Mouse (Mus musculus): ENCODE results near the gene 1700037C18Rik. TPM values are rescaled to one million over a fixed set of nuclear protein-coding genes. Genes with fewer than 3 reads are reported as not detected.
"Not testable (repeated sequence)": the region's sequence is repeated elsewhere in the genome, so short reads cannot be mapped to it uniquely, and the experiment has no call there.

Gene 1700037C18Rik
- total RNA-seq, 2 experiments from 2014 or later, result not detected

DNA sequence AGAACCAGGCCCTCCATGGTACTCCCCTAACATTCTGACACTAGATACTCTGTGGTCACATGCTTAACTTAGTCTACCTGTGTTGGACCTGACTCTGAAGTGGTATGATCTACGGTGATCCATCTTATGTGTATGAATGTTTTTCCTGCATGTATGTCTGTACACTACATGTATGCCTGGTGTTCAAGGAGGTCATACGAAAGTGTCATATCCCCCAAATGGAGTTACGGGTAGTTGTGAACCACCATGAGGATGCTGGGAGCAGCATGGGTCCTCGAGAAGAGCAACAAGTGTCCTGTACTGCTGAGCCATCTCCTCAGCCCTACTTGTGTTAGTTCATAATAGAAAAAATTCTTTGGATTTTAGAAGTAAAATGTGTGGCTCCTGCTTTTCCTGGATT, 32.1 kb downstream of the 1700037C18Rik start:
- ATAC-seq (replicated peaks; ENCODE audit: low FRiP score, poor library complexity, severe bottlenecking), result no peak

DNA sequence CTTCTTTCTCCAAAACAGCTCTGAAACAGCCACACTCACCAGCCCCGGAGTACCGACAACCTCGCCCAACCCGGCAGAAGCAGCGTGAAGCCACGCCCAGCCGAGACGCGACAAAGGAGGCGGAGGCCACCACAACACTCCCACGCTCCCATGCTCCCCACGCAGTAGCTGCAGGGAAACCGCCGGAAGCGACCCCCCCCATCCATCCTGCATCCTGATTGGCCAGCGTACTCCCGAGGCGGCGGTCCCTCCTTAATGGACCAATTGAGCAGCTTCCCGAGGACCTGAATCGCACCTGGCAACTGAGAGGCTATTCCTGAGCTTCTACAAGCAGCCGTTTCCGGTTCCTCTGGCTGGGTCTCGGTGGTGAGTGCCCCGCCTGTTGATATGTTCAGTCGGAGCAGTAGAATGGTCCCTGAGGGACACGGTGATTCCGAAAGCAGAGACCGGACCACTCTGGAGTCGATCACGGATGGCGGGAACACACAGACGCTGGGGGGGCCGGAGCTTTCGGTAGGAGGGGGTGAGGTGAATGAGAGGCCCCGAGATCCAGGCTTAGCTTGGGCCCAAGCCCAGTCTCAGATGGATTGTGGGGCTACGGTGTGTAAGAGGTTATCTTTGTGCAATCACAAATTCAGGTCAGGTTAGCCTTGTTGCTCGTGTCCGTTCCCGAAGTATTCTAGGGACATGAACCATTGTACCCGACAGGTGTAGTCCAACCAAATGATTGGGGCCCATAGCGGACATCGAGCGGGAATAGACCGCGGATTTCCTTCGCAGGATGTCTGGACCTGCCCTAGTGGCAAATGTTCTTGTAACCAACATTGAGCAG, 36.1 kb downstream of the 1700037C18Rik start, which contains the start of gene Naa60:
Gene Naa60, plus strand, starts transcription at position 160 of the 832 bp plus-strand sequence.
- ATAC-seq (replicated peaks; ENCODE audit: low FRiP score, poor library complexity, severe bottlenecking), result peak; percentile 100

DNA sequence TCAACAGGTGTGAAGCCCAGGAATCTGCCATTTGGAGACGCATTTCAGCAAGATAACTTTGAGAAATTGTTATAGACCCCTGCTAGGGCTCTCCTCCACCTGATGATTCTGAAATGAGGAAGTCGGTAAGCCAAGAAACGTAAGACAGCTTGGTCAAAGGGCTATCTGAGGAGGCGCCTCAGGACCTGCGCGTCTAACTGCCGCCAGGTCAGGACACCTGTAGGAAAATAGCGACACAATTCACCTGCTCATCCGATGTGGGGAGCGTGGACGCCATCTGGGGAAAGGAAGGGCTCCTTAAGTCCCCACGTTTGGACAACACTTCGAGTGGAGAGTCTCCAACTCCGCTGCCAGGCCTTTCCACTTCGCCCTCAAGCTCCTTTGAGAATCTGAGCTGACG, 36.7 kb downstream of the 1700037C18Rik start:
- peak; percentile 65 for ATAC-seq (replicated peaks; ENCODE audit: low FRiP score, poor library complexity, severe bottlenecking)

DNA sequence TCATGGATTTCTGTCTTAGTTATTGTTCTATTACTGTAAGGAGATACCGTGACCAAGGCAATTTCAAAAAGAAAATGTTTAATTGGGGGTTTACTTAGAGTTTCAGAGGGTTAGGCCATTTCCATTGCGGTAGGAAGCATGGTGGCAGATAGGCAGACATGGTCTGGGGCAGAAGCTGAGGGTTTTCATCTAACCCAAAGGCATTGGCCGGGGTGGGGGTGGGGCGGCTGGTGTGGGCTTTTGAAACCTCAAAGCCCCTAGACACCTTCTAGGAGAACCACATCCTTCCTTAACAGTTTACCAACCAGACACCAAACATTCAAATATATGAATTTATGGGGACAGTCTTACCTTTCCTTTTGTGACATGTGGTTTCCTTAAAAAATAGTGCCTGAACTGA, 49.2 kb downstream of the 1700037C18Rik start:
- ATAC-seq (replicated peaks; ENCODE audit: low FRiP score, poor library complexity, severe bottlenecking), result no peak

DNA sequence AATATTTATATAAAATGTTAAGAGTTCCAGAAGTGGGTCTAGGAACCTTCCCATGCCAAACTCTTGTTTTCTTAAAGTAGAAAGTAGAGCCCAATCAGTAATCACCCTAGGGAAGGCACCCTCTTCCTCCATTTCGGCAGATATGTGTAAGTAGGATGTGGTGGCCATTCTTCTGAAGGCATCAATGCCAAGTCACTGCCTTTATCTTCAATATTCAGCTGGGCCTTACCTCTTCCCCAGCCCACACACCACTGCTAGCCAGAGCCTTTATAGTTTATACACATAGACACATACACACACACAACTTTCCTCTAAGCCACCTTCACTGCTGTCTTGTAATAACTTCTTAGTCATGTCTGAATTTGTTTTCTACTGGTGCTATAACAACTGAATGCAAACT, 52.7 kb downstream of the 1700037C18Rik start:
- ATAC-seq (replicated peaks; ENCODE audit: low FRiP score, poor library complexity, severe bottlenecking), result no peak

DNA sequence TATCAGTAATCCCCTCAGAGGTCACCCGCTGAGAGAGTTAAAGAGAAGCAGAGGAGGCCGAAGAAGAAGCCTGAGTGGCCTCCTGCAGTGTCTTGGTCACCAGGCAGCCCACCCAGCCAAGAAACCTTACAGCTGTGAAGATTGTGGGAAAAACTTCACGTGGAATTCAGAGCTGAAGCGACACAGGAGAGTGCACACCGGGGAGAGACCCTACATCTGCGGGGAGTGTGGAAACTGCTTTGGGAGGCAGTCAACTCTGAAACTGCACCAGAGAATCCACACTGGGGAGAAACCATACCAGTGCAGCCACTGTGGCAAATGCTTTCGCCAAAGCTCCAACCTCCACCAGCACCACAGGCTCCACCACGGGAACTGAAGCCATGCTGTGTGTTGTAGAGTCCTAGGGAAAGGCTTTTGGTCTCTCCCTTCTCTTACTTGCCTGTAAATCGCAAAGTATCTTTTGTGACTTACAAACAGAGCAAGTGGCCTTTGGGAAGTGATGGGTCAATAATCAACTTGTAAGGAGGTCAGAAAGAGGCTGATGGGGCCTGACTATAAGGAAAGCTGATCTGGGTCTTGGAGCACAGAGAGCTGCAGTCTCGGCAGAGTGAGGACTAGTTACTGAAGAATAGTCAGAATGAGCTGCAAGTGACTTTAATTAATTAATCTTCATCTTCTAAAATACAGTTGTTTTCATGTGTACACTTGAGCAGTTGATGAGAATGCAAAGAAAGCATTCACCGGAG, 53.9 kb downstream of the 1700037C18Rik start:
- ATAC-seq (replicated peaks; ENCODE audit: low FRiP score, poor library complexity, severe bottlenecking), result no peak

DNA sequence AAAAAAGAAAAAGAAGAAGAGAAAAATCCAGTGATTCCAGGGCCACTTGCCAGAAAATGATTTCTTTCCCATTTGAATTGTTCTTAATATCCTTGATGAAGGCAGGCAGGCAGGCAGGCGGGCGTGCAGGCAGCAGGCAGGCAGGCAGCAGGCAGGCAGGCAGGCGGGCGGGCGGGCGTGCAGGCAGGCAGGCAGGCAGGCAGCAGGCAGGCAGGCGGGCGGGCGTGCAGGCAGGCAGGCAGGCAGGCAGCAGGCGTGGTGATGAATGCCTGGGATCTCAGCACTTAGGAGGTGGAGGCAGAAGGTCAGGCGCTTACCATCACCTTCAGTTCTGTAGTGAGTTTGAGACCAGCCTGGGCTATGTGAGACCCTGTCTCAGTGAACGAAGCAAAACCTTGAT, 55.9 kb downstream of the 1700037C18Rik start:
- no peak for ATAC-seq (replicated peaks; ENCODE audit: low FRiP score, poor library complexity, severe bottlenecking)

DNA sequence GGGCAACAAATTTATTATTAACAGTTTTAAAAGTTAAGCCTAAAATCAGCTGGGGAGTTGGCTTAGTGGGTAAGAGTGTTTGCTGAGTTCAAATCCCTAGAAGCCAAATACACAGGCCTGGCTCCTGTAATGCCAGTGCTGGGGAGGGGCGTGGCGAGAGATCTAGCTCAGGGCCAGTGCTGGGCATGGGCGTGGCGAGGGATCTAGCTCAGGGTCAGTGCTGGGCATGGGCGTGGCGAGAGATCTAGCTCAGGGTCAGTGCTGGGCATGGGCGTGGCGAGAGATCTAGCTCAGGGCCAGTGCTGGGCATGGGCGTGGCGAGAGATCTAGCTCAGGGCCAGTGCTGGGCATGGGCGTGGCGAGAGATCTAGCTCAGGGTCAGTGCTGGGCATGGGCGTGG, 57.2 kb downstream of the 1700037C18Rik start:
- ATAC-seq (replicated peaks; ENCODE audit: low FRiP score, poor library complexity, severe bottlenecking), result not testable (repeated sequence)

DNA sequence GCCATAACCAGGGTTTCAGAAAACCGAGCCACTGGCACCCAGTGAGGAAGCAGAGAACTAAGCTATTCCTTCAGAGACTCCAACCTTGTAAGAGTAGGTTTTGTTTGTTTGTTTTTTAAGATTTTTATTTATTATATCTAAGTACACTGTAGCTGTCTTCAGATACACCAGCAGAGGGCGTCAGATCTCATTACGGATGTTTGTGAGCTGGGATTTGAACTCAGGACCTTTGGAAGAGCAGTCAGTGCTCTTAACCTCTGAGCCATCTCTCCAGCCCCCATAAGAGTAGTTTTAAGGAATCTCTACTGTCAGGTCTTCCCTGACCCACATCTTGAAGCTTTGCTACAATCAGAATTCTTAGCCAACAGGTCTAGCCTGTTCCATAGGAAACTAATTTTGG, 60.1 kb downstream of the 1700037C18Rik start:
- no peak for ATAC-seq (replicated peaks; ENCODE audit: low FRiP score, poor library complexity, severe bottlenecking)

DNA sequence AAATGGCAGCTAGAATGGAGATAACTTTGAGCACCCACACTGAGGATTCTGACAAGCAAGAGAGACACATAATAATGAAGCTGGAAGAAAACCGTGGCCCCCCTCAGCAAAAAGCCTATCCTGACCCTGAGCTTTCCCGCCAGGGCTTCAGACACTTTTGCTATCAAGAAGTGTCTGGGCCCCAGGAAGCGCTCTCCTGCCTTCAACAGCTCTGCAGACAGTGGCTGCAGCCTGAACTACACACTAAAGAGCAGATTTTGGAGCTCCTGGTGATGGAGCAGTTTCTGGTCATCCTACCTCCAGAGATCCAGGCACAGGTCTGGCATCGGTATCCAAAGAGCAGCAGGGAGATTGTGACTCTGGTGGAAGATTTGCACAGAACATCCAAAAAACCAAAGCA, 60.6 kb downstream of the 1700037C18Rik start:
- ATAC-seq (replicated peaks; ENCODE audit: low FRiP score, poor library complexity, severe bottlenecking), result no peak

DNA sequence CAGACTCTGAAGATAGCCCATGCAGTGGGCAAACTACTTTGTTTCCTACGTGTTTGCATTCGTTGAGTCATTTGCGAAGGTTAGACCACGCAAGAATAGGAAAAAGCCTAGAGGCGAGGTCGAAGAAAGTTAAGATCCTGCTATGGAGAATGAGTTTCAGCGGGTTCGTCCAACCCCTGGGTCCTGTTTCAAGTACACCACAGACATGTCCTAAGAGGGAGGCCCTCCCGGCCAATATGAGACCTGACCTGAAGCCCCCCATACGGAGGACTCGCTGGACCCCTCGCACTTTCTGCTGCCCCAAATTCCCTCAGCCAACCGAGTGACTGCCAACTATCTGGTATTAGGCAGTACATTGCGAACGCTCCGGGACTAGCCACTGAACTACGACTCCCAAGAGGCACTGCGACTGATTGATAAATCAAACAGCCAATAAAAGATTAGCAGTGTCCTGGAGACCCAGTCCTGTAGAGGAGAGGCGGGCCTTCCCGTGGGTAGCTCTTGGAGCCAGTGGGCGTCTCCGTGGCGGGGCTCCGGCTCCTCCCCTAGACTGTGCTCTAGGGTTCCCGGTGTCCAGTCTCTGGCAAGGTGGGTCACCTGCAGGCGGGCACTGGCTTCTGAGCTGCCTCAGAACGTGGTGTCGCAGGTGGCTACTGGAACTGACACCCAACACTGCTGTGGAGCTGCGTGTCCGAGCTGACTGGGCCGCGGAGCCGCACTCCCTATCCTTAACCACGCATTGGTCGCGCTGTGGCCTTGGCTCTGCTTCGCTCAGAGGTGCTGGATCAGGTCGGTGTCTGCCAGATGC, 61.6 kb downstream of the 1700037C18Rik start, which contains the start of gene Zfp174:
Gene Zfp174, plus strand, starts transcription at position 558 of the 808 bp plus-strand sequence.
- peak; percentile 99 for ATAC-seq (replicated peaks; ENCODE audit: low FRiP score, poor library complexity, severe bottlenecking)

Other genes starting within 250 kb of the 1700037C18Rik start
- gene Mefv, start 190.6 kb downstream of the 1700037C18Rik start, total RNA-seq (2015; ENCODE audit: low replicate concordance), result 3.8 TPM in 1 of 2 replicates, not detected in the other
- 2.6 and 6.1 TPM in 2 replicates for gene Mefv, start 190.6 kb downstream of the 1700037C18Rik start, total RNA-seq (2017; ENCODE audit: low replicate concordance)
- 7.1 and 11.9 TPM in 2 replicates for gene Zfp263, start 164.6 kb downstream of the 1700037C18Rik start, total RNA-seq (2015; ENCODE audit: low replicate concordance)
- 5.9 and 17.5 TPM in 2 replicates for gene Zfp263, start 164.6 kb downstream of the 1700037C18Rik start, total RNA-seq (2017; ENCODE audit: low replicate concordance)
- not detected in 2 replicates for gene Olfr15, start 77.8 kb downstream of the 1700037C18Rik start, total RNA-seq (2015; ENCODE audit: low replicate concordance)
- not detected in 2 replicates for gene Olfr15, start 77.8 kb downstream of the 1700037C18Rik start, total RNA-seq (2017; ENCODE audit: low replicate concordance)
- gene Zfp174, start 61.4 kb downstream of the 1700037C18Rik start, total RNA-seq (2015; ENCODE audit: low replicate concordance), result 0.72 TPM in 1 of 2 replicates, not detected in the other
- 0.38 TPM in 1 of 2 replicates, not detected in the other for gene Zfp174, start 61.4 kb downstream of the 1700037C18Rik start, total RNA-seq (2017; ENCODE audit: low replicate concordance)
- 30.6 and 47.4 TPM in 2 replicates for gene Naa60, start 36.3 kb downstream of the 1700037C18Rik start, total RNA-seq (2015; ENCODE audit: low replicate concordance)
- 17.6 and 25.1 TPM in 2 replicates for gene Naa60, start 36.3 kb downstream of the 1700037C18Rik start, total RNA-seq (2017; ENCODE audit: low replicate concordance)
- 4.6 and 9.4 TPM in 2 replicates for gene Zfp597, start 24.1 kb downstream of the 1700037C18Rik start, total RNA-seq (2015; ENCODE audit: low replicate concordance)
- 7.9 and 10.8 TPM in 2 replicates for gene Zfp597, start 24.1 kb downstream of the 1700037C18Rik start, total RNA-seq (2017; ENCODE audit: low replicate concordance)
- 4.3 TPM in 1 of 2 replicates, not detected in the other for gene Gm20695, start 24.0 kb downstream of the 1700037C18Rik start, total RNA-seq (2015; ENCODE audit: low replicate concordance)
- not detected in 2 replicates for gene Gm20695, start 24.0 kb downstream of the 1700037C18Rik start, total RNA-seq (2017; ENCODE audit: low replicate concordance)
- gene Cluap1, start 112 bp upstream of the 1700037C18Rik start, total RNA-seq (2015; ENCODE audit: low replicate concordance), result 10.1 and 16.9 TPM in 2 replicates
- 7.4 and 8.8 TPM in 2 replicates for gene Cluap1, start 112 bp upstream of the 1700037C18Rik start, total RNA-seq (2017; ENCODE audit: low replicate concordance)
- 0.84 and 1.1 TPM in 2 replicates for gene Nlrc3, start 67.9 kb upstream of the 1700037C18Rik start, total RNA-seq (2015; ENCODE audit: low replicate concordance)
- gene Nlrc3, start 67.9 kb upstream of the 1700037C18Rik start, total RNA-seq (2017; ENCODE audit: low replicate concordance), result 0.45 and 1.9 TPM in 2 replicates
- gene Slx4, start 95.1 kb upstream of the 1700037C18Rik start, total RNA-seq (2015; ENCODE audit: low replicate concordance), result 42.5 and 48.2 TPM in 2 replicates
- 50.1 and 64.4 TPM in 2 replicates for gene Slx4, start 95.1 kb upstream of the 1700037C18Rik start, total RNA-seq (2017; ENCODE audit: low replicate concordance)
- not detected in 2 replicates for gene Dnase1, start 128.3 kb upstream of the 1700037C18Rik start, total RNA-seq (2015; ENCODE audit: low replicate concordance)
- not detected in 2 replicates for gene Dnase1, start 128.3 kb upstream of the 1700037C18Rik start, total RNA-seq (2017; ENCODE audit: low replicate concordance)
- gene Trap1, start 169.1 kb upstream of the 1700037C18Rik start, total RNA-seq (2015; ENCODE audit: low replicate concordance), result 16.8 and 17.7 TPM in 2 replicates
- 17.7 and 24.6 TPM in 2 replicates for gene Trap1, start 169.1 kb upstream of the 1700037C18Rik start, total RNA-seq (2017; ENCODE audit: low replicate concordance)